Mouse (Mus musculus) neural tube, embryonic 12.5 days (tissue): ENCODE data around the gene Pold2. TPM values are rescaled to one million over a fixed set of nuclear protein-coding genes. Genes with fewer than 3 reads are reported as not detected.

Experiments
- ATAC-seq: fragments of 200-750 bp; cut with Nextera tagmentation; 2 replicates; pipeline ENCODE4 v1.8.0; 2017; ENCODE audit warnings: low read depth, mild to moderate bottlenecking, moderate TSS enrichment, moderate library complexity; ENCODE audit not compliant: low FRiP score
- H3K27ac ChIP-seq: fragments of 300-500 bp; sonication (generic); 2 replicates; pipeline ENCODE4 v1.5.1; 2016
- H3K27me3 ChIP-seq: fragments of 300-500 bp; sonication (generic); replicated peaks from 2 replicates; pipeline ENCODE4 v1.6.1; 2016; ENCODE audit warnings: mild to moderate bottlenecking
- H3K36me3 ChIP-seq: fragments of 300-500 bp; sonication (generic); 2 replicates; pipeline ENCODE4 v1.6.1; 2016; ENCODE audit warnings: mild to moderate bottlenecking
- H3K4me1 ChIP-seq: fragments of 300-500 bp; sonication (generic); 2 replicates; pipeline ENCODE4 v1.6.1; 2016
- H3K4me2 ChIP-seq: fragments of 300-500 bp; sonication (generic); replicated peaks from 2 replicates; pipeline ENCODE4 v1.6.1; 2016; ENCODE audit warnings: mild to moderate bottlenecking
- H3K4me3 ChIP-seq: fragments of 300-500 bp; sonication (generic); 2 replicates; pipeline ENCODE4 v1.5.1; 2016
- H3K9ac ChIP-seq: fragments of 300-500 bp; sonication (generic); 2 replicates; pipeline ENCODE4 v1.6.1; 2016; ENCODE audit warnings: mild to moderate bottlenecking
- H3K9me3 ChIP-seq: fragments of 300-500 bp; sonication (generic); 2 replicates; pipeline ENCODE4 v1.6.1; 2016; ENCODE audit warnings: mild to moderate bottlenecking
- WGBS: fragments of 180-500 bp; shearing (Covaris S2); methylation state at CpG from one replicate; pipeline ENCODE4 v1.1.7; 2016; 5-methylcytosine and 5-hydroxymethylcytosine counted together
- polyA plus RNA-seq: library from polyadenylated mRNA; unstranded; fragments of >200 nt; fragmentation: Nextera tagmentation; extraction: Ambion mirVana; gene quantifications from 2 replicates; pipeline ENCODE4 v1.2.1, GENCODE M21; 2016

The Pold2 gene
- polyA plus RNA-seq = 77.5 and 81.5 TPM in 2 replicates

- Histone ChIP-seq H3K27me3 (no peaks in the 10 kb centered on the region), H3K4me1 (peaks cover 10% of the 10 kb centered on the region)
- 0% methylated on average over 52 of the region's 52 CpGs for WGBS
Measured at GRCm38 (mm10) chr11:5877921-5878526, at the start of gene Pold2. TSS of gene Pold2 (minus strand) at chr11:5878292.

GRCm38 (mm10) chr11:5926696-5927220, 48.7 kb upstream of the Pold2 start:
- no peak for ATAC-seq
- no peaks in the 10 kb centered on the region for H3K4me1 ChIP-seq
- H3K9me3 ChIP-seq = no peaks in the 10 kb centered on the region
- no peaks in the 10 kb centered on the region for H3K27me3 ChIP-seq
- 87% methylated on average over 3 of the region's 3 CpGs for WGBS
- H3K36me3 ChIP-seq = no peaks in the 10 kb centered on the region
- H3K27ac ChIP-seq = no peak overlapping the region
- H3K4me2 ChIP-seq = no peak overlapping the region
- no peak overlapping the region for H3K4me3 ChIP-seq
- no peak overlapping the region for H3K9ac ChIP-seq

More at GRCm38 (mm10) chr11:5877921-5878526, at the start of gene Pold2:
- Histone ChIP-seq H3K27ac (peak within 1 kb of the TSS; percentile 39; the same call in 1 of the 2 replicates), H3K9ac (peak within 1 kb of the TSS; percentile 53), H3K4me3 (peak within 1 kb of the TSS; percentile 61), H3K36me3 (peaks cover 29% of the 10 kb centered on the region), H3K4me2 (peak within 1 kb of the TSS; percentile 58), H3K9me3 (no peaks in the 10 kb centered on the region)
- peak; percentile 98 for ATAC-seq

DNA sequence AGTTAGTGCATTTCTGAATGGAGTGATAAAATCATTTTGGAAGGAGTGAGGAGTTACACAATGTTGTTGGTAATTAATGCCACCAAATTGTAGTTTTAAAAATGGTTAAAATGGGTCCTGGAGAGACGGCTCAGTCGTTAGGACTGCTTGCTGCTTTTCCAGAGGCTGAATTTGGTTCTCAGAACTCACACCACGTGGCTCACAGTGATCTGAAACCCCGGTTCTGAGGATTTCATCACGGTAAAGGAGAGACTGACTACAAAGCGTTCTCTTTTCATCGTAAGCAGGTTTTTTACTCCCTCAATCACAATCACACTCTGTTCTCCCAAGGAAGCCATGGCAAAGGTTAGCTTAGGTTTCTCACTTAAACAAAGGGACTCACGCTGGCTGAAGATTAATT, 46.6 kb upstream of the Pold2 start:
- no peak overlapping the region for H3K4me3 ChIP-seq
- H3K27me3 ChIP-seq = no peaks in the 10 kb centered on the region
- 58% methylated on average over 8 of the region's 8 CpGs for WGBS
- H3K4me2 ChIP-seq = no peak overlapping the region
- no peaks in the 10 kb centered on the region for H3K36me3 ChIP-seq
- H3K4me1 ChIP-seq = no peaks in the 10 kb centered on the region
- no peaks in the 10 kb centered on the region for H3K9me3 ChIP-seq
- no peak for ATAC-seq
- no peak overlapping the region for H3K9ac ChIP-seq
- no peak overlapping the region for H3K27ac ChIP-seq

DNA sequence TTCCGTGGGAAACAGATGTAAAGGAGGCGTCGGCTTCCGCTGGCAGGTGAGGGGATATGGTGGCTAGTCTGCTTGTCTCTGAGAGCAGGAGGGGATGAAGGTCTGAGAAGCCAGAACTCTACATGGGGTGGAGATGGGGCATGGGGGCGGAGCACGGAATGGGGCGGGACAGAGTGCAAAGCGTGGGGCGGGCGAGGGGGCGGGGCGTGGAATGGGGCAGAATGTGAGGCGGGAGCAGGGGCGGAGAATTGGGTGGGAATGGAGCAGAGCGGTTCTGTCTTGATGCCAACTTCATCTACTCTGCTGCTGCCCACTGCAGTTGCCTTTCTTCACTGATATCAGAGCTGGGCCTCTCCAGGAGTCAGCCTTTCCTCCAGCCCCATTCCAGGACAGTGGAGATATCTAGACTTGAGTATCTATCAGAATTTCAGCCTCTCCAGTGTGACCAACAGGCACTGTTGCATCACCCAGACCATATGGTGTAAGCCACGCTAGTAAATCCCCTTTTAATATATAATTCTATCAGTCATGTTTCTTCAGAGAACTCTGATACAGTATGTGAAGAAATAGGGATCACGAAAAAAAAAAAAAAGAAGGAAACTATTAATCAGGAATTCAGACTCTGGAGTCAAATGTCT, 42.4 kb upstream of the Pold2 start:
- 35% methylated on average over 17 of the region's 17 CpGs for WGBS
- H3K9me3 ChIP-seq = no peaks in the 10 kb centered on the region
- H3K4me2 ChIP-seq = no peak overlapping the region
- H3K9ac ChIP-seq = no peak overlapping the region
- H3K27me3 ChIP-seq = no peaks in the 10 kb centered on the region
- H3K4me3 ChIP-seq = no peak overlapping the region
- no peak overlapping the region for H3K27ac ChIP-seq
- H3K36me3 ChIP-seq = no peaks in the 10 kb centered on the region
- no peaks in the 10 kb centered on the region for H3K4me1 ChIP-seq
- no peak for ATAC-seq

DNA sequence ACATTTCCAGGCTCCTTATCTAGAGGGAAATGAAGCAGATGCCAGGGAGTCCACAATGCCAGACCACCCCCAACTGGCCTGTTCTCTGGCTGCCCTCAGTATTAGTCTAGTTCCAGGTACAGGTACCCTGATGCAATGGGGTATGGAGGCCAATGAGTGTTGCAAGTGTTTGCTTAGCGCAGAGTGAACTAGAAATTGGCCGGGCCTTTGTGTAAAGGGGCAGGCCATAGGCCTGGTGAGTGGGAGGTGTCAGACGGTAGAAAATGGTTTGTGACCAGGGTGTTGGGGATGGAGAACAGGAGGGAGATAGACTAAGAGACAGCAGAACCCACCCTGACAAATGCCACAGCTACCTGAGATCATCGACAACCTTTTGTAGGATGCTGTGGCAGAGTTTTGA, 41.5 kb upstream of the Pold2 start:
- Histone ChIP-seq H3K27ac (no peak overlapping the region), H3K9me3 (no peaks in the 10 kb centered on the region), H3K4me3 (no peak overlapping the region), H3K9ac (no peak overlapping the region), H3K36me3 (no peaks in the 10 kb centered on the region), H3K4me2 (no peak overlapping the region), H3K4me1 (no peaks in the 10 kb centered on the region), H3K27me3 (no peaks in the 10 kb centered on the region)
- 95% methylated on average over 4 of the region's 4 CpGs for WGBS
- no peak for ATAC-seq

DNA sequence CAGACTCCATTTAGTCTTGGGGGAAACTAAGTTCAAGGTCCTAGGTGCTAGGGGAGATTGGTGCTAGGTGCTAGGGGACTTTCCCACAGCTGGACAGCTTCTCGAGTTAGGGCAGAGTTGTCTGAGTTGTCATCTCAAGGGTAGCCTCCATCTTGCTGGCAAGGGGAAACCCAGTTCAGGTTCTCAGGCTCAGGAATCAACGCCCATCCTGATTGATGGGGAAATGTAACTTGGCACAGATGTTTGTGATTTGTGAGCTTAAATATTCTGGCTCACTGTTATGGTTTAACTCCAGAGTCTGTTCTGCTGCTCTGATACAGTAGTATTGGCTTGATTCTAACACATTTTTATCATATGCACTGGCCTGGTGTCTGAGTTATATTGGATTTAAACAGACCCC, 40.0 kb upstream of the Pold2 start:
- no peak for ATAC-seq
- no peak overlapping the region for H3K4me2 ChIP-seq
- WGBS = 76% methylated on average over 2 of the region's 2 CpGs
- no peaks in the 10 kb centered on the region for H3K27me3 ChIP-seq
- no peak overlapping the region for H3K9ac ChIP-seq
- no peak overlapping the region for H3K4me3 ChIP-seq
- no peaks in the 10 kb centered on the region for H3K9me3 ChIP-seq
- H3K36me3 ChIP-seq = no peaks in the 10 kb centered on the region
- H3K27ac ChIP-seq = no peak overlapping the region
- no peaks in the 10 kb centered on the region for H3K4me1 ChIP-seq

- no peak overlapping the region for H3K9ac ChIP-seq
- H3K4me3 ChIP-seq = no peak overlapping the region
- ATAC-seq = no peak
- H3K36me3 ChIP-seq = no peaks in the 10 kb centered on the region
- H3K4me1 ChIP-seq = no peaks in the 10 kb centered on the region
- no peaks in the 10 kb centered on the region for H3K9me3 ChIP-seq
- no peaks in the 10 kb centered on the region for H3K27me3 ChIP-seq
- no peak overlapping the region for H3K4me2 ChIP-seq
- WGBS = 78% methylated on average over 8 of the region's 8 CpGs
- no peak overlapping the region for H3K27ac ChIP-seq
Measured at GRCm38 (mm10) chr11:5916178-5916548, 38.1 kb upstream of the Pold2 start.

- H3K36me3 ChIP-seq = no peaks in the 10 kb centered on the region
- H3K9ac ChIP-seq = no peak overlapping the region
- no peaks in the 10 kb centered on the region for H3K4me1 ChIP-seq
- no peaks in the 10 kb centered on the region for H3K27me3 ChIP-seq
- WGBS = 87% methylated on average over 5 of the region's 5 CpGs
- H3K4me2 ChIP-seq = no peak overlapping the region
- no peak for ATAC-seq
- H3K4me3 ChIP-seq = no peak overlapping the region
- no peak overlapping the region for H3K27ac ChIP-seq
- no peaks in the 10 kb centered on the region for H3K9me3 ChIP-seq
Measured at GRCm38 (mm10) chr11:5915429-5916177, 37.5 kb upstream of the Pold2 start.

DNA sequence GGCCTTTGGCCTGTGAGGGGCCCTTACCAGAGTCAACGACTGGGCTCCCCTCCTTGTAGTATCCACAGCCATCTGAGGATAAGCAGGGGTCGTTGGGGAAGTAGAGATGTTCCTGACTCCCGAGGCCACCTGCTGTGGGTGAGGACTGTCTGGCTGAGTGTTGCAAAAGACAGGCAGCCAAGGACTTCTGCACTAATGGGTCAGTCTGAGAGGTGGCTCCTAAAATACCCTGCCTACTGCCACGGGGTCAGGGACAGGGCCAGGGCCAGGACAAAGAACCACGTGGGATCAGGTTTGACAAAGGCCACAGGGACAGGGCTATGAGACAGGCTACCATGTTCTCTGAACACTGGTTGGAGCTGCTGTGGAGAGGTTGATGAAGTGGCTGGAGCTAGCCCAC, 36.8 kb upstream of the Pold2 start:
- Histone ChIP-seq H3K27ac (no peak overlapping the region), H3K9ac (no peak overlapping the region), H3K4me1 (no peaks in the 10 kb centered on the region), H3K9me3 (no peaks in the 10 kb centered on the region), H3K4me3 (no peak overlapping the region), H3K4me2 (no peak overlapping the region), H3K27me3 (no peaks in the 10 kb centered on the region), H3K36me3 (no peaks in the 10 kb centered on the region)
- 56% methylated on average over 5 of the region's 5 CpGs for WGBS
- ATAC-seq = no peak

DNA sequence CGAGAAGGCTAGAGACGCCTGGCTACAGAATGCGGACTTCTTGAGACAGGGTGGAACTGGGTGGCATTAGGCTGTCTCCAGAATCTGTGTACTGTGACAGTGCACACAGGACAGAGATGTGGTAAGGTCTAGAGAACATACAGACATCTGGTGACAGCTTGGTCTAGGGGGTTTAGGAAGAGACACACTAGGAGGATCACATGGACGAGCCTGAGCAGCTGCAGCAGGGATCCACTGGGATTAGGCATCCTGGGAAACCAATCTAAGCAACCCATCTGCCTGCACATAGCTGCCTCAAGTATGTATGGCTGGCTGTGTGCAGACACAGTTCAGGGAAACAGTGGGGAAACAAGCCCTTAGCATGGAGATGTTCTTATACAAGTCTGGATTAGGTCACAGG, 35.8 kb upstream of the Pold2 start:
- H3K27ac ChIP-seq = no peak overlapping the region
- no peaks in the 10 kb centered on the region for H3K27me3 ChIP-seq
- H3K4me1 ChIP-seq = no peaks in the 10 kb centered on the region
- no peak overlapping the region for H3K9ac ChIP-seq
- no peak for ATAC-seq
- H3K36me3 ChIP-seq = no peaks in the 10 kb centered on the region
- 82% methylated on average over 4 of the region's 4 CpGs for WGBS
- H3K9me3 ChIP-seq = no peaks in the 10 kb centered on the region
- no peak overlapping the region for H3K4me2 ChIP-seq
- no peak overlapping the region for H3K4me3 ChIP-seq

DNA sequence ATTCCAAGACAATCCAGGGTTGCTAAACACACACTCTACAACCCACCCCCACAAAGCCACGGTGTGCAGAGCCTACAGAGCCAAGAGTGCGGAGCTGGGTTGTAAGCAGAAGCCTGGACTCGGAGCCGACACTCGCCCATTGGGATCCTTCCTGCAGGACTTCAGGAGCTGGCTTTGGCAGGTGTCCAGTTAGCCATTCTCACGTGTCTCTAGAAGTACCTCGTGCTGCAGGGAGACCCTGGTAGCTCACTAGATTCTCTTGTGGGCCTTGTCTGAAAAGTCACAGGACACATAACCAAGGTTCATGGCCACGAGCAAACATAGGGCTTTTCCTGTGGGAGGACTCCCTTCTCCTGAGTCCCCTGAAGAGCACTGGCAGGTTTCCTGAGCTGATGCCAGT, 35.2 kb upstream of the Pold2 start:
- no peaks in the 10 kb centered on the region for H3K4me1 ChIP-seq
- no peak overlapping the region for H3K27ac ChIP-seq
- WGBS = 71% methylated on average over 8 of the region's 8 CpGs
- no peaks in the 10 kb centered on the region for H3K9me3 ChIP-seq
- H3K27me3 ChIP-seq = no peaks in the 10 kb centered on the region
- ATAC-seq = no peak
- H3K4me2 ChIP-seq = no peak overlapping the region
- no peak overlapping the region for H3K4me3 ChIP-seq
- H3K36me3 ChIP-seq = no peaks in the 10 kb centered on the region
- H3K9ac ChIP-seq = no peak overlapping the region

DNA sequence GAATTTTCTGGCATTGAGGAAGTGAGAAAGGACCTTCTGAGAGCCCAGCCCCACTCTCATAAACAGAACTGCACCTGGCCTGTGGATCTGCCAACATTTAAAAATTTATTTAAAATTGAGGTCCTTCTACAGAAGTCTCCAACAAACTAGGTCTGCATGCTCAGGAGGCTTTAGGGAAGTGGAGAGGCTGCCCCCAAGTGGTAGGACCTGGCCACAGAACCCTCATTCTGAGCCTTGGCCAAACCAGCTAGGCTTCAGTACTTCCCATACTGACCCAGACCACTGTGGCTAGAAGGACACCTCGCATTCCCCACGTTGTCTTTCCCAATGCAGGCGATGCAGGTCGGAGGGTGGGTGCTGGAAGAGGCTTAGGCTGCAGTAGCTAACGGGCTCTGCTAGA, 34.5 kb upstream of the Pold2 start:
- H3K4me3 ChIP-seq = no peak overlapping the region
- no peaks in the 10 kb centered on the region for H3K27me3 ChIP-seq
- no peak overlapping the region for H3K27ac ChIP-seq
- H3K36me3 ChIP-seq = no peaks in the 10 kb centered on the region
- H3K4me1 ChIP-seq = no peaks in the 10 kb centered on the region
- no peak; the same call in 1 of the 2 replicates for ATAC-seq
- H3K9me3 ChIP-seq = no peaks in the 10 kb centered on the region
- H3K9ac ChIP-seq = no peak overlapping the region
- H3K4me2 ChIP-seq = no peak overlapping the region
- 33% methylated on average over 5 of the region's 5 CpGs for WGBS
